Mouse (Mus musculus) liver (tissue): ENCODE measurements around the gene Olfr545.

Experiments
- DNase-seq: peaks from one replicate; pipeline ENCODE4 v3.0.0-alpha.2; 2020; ENCODE audit warnings: mixed read lengths

Gene Olfr545

DNA sequence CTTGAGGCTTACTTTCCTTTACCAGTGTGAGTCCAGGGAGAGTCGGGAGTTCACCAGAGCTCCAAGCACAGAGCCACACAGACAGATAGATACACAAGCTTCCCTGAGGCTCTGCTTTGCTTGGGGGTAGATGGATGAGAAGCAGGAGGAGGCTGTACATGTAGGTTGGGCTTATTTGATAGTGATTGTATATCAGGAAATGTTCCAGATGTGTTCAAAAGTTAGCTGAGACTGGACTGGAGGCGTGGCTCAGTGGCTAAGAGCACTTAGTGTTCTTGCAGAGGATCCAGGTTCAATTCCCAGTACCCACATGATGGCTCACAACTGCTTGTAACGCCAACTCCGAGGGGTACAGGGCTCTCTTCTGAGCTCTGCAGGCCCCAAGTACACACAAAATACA lies 20.9 kb downstream of the Olfr545 start:
- DNase-seq, result no peak

DNA sequence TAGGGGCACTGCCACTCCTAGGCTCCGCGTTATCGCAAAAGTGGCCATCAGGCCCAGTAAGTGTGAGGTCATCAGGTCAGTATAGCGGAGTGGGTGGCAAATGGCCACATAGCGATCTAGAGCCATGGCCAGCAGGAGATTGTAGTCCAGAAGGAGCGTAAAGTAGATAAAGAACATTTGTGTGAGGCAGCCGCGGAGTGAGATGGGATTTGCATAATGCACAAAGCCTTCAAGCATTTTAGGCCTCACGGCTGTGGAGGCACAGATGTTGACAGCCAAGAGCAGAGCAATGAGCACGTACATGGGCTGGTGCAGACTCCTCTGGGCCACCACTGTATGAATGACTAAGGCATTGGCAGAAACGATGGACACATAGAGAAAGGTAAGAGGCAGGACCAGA lies 22.0 kb downstream of the Olfr545 start:
- no peak for DNase-seq

DNA sequence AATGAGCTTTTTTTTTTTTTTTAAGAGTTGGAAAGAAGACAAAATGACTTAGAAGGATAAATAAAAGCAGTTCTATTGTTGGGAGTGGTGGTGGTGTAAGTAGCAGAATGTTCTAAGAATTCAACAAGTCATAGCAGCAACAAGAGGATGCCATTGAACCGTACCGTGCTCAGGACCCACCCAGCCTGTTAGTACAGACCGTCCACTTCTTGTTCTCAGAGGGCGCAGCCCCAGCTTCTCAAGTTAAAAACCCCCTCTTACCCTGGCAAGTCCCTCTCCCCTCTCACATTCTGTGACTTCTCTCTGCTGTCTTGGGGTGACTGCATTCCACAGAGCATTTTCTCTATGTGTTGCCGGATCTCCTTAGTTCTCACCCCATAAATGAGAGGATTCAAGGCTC lies 22.8 kb downstream of the Olfr545 start:
- no peak for DNase-seq

DNA sequence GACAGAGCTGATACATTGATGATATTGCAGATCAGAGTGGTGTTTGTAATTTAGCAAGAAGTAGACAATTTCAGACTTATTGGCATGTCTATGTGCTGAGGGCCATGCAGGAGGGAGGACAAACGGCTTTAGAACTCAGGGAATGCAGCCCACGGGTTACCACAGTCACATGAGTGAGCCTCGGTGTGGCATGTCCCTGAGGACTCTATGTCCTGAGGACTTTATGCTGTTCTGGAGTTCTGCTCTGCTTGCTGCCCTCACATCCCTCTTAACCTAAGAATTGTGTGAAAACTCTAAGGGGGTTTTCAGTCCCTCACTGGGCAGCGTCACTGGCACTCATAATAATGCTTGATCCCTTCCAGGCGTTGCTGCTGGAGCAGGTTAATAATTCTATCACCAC lies 26.7 kb downstream of the Olfr545 start:
- DNase-seq, result no peak

DNA sequence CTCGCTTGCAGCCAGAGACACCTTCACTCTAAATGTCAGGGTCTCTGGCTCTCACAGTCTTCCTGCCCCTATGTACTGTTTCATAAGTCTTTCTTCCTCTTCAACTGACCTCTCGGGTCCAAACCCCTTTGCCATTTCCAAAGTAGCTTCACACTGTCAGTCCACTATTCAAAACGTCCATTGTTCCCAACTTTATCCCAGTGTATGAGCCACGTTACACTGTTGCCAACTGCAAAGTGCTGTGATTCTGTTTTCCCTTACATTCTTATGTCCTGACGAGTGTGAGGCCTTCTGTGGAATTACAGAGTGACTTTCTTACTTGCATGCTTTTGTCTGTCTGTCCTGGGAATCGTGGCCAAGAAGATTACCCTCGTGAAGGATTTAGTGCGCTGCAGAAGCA lies 31.8 kb downstream of the Olfr545 start:
- DNase-seq, result no peak

DNA sequence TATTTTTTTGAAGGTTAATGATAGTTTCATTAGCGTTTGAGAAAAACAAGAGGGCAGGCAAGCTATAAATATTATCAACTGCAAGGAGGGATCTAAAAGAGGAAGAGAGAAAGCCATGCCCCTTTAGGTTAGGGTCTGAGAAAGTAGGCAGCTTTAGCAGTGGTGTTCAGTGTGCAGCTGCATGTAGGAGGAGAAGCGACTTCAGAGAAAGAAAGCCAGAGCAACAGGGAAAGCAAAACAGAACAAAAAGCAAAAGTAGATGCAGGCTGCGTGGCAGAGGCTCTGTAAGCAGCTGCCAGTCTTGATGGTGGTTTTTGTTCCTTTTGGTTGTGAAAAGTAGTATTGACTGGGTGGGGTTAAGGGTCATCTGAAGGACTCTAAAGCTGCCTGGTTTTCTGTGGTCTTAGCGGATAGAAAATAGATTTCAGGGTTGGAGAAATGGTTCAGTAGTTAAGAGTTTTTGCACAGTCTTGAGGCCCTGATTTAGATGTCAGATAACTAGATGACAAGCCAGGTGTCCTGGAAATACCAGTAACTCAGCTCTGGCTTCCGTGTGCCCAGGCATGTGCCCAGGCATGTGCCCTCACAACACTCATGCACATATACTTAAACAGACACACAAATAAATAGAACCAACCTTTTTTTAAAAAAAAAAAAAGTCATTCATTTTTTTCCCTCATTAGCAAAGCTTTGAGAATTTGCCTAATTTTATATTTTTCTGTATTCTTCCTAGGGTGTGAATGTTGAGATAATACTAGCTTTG lies 40.6 kb downstream of the Olfr545 start:
- DNase-seq, result no peak

DNA sequence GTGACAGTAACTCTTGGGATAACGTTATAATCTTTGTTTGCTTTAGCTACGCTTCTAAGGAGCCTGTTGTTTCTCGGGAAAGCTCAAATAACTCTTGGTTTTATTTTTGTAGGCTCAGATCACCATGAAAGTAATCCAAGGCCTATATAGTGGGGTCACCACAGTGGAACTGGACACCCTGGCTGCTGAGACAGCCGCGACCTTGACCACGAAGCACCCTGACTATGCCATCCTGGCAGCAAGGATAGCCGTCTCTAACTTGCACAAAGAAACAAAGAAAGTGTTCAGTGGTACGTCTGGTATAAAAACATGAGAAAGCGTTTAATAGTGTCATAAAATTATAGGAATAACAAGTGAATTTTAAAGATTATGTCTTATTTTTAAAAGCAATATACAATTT lies 52.9 kb downstream of the Olfr545 start:
- DNase-seq, result no peak

DNA sequence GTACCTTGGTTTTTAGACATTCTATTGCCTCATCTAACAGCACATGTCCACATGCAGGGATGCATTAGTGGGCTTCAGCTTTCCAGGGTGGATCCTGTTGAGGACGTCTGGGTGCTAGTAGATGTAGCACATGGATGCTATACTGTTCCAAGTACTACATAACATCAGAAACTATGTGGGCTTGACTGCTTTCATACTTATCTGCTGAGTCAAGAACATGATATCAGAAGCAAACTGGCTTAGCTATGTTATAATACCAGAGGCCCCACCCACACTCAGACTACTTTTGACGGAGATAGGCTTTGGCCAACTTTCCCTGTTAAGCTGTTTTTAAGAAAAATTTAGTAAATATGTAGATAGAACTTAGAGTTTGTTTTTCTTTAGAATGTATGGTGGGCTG lies 55.1 kb downstream of the Olfr545 start:
- DNase-seq, result peak; percentile 60

DNA sequence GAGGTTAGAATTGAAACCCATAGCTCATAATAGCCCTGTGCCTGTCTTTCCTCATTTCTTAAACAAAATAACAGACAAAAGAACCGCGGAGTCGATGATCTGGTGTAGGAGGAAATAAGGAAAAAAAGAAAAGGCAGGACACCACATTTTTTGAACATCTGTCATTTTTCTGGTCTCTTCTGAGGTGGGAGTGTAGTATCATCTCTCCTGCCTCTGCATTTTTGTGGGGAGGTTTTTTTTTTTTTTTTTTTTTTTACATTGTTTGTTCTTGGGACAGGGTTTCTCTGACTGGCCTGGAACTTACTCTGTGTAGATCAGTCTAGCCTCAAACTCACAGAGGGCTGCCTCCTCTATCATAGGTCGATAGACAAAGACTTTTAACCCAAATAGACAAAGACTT lies 56.9 kb downstream of the Olfr545 start:
- no peak for DNase-seq

DNA sequence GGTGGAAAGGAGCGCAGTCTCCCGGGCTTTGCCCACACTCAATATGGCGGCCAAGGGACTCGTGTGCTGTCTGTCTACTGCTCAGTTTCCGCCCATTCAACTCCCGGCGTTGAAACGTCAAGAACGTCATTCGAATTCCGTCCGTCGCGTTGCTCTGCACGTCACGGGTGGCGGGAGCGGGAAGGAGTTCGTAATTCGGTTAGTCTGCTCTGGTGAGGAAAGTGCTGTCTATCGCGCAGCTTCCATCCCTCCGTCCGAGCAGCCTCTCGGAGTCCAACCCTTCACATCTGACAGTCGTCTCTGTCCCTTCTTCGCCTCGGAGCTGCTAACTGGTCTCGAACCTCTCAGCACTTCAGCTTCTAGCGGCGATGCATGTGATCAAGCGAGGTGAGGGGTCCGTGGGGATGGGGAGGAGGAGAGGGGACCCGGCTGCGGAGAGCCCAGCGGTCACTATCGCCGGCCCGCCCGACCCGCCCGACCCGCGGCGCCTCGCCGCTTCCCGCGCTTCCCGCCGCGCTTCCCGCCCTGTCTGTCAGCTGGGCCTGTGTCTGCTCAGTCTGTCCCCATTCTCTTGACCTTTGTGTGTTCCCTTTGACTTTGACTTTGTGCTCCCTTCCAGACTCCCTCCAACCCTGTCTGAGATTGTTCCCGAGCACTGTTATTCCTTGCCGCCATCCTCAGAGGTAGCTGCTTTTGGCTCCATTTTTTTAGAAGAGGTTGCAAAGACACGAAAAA lies 57.5 kb downstream of the Olfr545 start, which contains the start of gene Rrm1:
TSS of gene Rrm1 (plus strand) at position 39 of the 735 bp plus-strand sequence.
- peak; percentile 94 for DNase-seq
